Mouse (Mus musculus) mouse embryonic stem cell (cell line): ENCODE measurements at regions not wholly inside any gene's neighbourhood (a gene's known extent, or its start where the extent isn't known, plus 50 kb on each side); places are given as distances from the start of the nearest gene placed in this dataset.

ENCODE experiments used
- in situ Hi-C, 2 experiments: fragments of 300-500 bp; cut with MboI; formaldehyde crosslinking; loops; 1 replicate in 1 of 2; 3 replicates in 1 of 2; pipeline ENCODE4 v1.14.3; 2019 to 2020; ENCODE audit warnings: low sequenced_read_pairs in 2 of 2, low pct_unique_long_range_greater_than_20kb in 1 of 2, mixed read lengths in 1 of 2; ENCODE audit not compliant: unreplicated experiment in 1 of 2

DNA sequence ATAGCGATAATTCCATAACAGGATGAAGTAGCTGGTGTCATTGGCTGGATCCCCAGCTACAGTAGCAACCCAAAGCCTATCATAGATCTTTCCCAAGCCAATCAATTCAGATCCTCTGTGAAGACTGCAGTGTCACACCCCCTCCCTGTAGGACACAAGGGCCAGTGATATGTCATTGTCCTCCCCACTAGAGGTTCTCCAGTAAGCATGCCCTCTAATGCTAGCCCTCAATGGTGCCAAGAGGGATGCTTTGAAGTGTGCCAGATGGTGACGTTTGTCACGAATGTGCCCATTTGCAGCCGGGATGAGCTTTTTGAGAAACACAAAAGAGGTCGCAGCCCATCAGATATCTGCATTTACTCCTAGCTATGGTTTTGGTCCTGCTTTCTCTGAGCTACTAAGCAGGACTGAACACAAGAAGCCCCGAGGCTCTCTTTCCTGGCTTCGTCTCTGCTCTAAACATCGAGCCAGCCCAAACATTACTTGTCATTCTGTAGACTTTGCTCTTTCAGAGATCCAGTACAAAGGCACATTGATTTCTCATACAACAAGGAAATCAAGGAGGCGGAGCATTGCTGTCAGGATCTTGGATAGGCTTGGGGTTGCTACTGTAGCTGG is 214.2 kb downstream of the Gm19410 start:
- in situ Hi-C loops, result no loop called here

DNA sequence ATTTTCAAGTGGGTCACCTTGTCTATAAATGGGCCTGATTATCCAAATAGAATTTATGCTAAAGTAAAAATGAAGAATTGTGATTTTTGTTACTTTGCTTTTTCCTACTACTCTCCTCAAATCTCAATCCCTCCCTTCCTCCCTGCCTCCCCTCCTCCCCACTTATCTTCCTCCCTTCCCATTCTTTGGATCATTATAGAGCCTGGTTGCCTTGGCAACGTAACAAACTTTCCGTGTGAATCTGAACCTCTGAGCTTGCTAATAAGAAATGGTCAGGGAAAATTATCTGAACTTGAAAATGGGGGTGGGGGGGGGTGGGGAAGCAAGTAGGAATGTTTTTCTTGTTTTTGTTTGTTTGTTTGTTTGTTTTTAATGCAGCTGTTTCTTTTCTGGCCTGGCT is 217.5 kb downstream of the Gm19410 start:
- in situ Hi-C loops, result no loop called here

DNA sequence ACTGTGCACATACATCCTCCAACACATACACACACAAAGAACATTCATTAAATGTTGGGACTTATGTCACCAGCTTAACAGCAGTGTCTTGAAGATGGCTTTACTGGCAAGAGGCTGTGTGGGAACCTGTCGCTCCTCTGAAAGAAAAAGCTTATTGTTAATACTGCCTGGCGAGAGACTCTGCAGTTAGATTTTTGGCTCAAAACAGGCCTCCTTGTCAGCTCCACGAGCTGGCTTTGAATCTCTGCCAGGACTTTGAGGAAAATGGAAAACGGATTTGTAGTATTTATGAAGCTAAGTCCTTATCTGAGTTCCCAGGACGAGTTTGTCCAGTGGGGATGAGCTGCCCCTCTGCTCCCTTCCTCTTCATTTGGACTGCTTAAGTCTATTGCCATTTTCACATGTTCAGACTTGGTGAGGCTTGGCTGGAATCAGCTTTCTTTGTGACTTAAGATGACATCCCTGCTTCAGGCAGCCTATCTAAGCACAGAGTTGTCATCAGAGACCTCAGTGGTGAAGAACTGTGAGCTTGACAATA is 219.6 kb downstream of the Gm19410 start:
- in situ Hi-C loops, result no loop called here

GRCm38 (mm10) chr8:35987327-35987726 is 221.7 kb downstream of the Gm19410 start:
- in situ Hi-C loops, result no loop called here

DNA sequence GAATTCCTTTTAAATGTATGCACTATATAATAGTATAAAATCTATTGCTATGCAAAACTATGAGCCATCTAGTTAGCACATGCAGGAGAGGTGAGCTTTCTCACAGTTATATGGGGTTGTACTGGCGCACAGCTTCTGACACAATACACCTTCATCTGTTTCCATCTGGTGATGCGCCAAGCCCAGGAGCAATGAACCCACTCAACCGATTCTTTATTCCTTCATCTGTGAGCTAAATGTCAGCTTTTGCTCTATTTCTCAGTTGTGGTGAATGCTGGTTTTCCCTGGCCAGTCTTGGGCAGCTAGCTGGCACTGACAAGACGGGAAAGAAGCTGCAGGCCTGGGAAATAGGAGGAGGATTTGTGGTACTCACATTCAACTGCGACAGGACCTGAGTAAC is 225.4 kb downstream of the Gm19410 start:
- in situ Hi-C loops, result no loop called here

GRCm38 (mm10) chr8:35991936-35992603 is 226.5 kb downstream of the Gm19410 start:
- in situ Hi-C loops, result no loop called here

DNA sequence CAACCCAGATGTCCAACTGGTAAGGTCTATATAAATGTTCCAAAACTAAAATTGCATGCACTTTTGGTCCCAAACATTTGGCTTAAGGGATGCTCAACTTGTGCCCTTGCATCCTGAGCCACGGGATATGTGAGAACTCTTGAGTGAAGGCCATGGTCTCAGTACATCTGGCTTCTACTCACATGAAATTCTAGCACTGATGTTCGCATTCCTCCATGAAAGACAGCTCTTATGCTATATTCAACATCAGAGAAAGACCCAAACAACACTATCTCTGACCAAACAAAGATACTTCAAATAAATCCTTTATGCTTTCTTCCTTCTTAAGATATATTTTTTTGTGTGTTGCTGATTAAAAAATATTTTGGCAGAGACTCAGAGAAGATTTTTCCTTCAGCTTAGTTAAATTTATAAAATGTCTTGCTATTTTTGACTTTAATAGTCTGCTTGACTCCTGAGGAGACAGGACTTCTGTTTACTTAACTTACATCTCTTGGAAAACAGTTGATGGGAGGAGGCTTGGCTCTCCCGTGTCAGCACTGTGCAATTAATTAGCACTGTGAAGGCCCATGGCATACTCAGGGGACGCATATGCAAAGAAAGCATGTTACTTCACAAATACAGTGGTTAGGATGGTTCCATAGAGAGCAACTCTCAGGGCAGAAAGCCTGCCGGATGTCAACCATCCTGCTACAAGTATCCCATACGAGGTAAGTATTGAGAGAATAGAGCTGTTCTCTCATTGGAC is 230.9 kb downstream of the Gm19410 start:
- in situ Hi-C loops, result no loop called here

DNA sequence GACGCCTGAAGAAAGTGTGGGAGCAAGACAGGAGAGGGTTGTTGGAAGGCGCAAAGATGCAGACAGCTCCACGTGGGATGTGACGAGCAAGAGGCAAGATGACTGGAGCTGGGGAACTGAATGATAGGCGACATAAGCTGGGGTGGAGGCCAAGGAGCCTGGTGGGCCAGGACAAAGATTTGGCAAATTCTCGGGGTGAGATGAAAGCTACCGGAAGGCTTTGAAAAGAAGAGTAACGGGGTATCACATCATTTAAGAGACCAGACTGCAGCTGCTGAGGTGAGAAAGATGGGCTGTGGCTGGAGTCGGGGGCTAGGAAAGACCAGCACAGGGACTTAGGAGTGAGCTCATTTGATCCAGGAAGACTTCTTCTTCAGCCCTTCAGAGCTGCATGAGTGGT is 234.0 kb downstream of the Gm19410 start:
- in situ Hi-C loops, result no loop called here

DNA sequence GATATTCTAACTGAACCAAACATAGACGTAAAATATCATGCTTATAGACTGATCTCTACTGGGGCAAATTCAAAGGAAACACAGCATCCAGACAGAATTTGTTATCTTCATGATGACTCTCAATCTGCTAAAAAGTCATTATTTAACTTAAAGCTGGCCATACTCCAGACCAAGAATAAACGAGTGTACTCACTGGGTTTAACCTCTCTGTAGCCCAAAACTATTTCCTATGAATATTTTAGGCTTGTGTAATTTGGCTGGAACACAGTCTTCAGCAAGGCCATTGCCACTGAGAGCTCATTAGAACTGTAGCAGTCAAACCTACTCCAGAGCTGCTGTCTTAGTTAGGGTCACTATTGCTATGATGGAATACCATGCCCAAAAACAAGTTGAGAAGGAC is 238.8 kb downstream of the Gm19410 start:
- in situ Hi-C loops, result no loop called here

- in situ Hi-C loops, result no loop called here
These were observed 239.9 kb downstream of the Gm19410 start for GRCm38 (mm10) chr8:36005536-36005935.

GRCm38 (mm10) chr8:36007724-36008123 is 242.1 kb downstream of the Gm19410 start:
- in situ Hi-C loops, result no loop called here

DNA sequence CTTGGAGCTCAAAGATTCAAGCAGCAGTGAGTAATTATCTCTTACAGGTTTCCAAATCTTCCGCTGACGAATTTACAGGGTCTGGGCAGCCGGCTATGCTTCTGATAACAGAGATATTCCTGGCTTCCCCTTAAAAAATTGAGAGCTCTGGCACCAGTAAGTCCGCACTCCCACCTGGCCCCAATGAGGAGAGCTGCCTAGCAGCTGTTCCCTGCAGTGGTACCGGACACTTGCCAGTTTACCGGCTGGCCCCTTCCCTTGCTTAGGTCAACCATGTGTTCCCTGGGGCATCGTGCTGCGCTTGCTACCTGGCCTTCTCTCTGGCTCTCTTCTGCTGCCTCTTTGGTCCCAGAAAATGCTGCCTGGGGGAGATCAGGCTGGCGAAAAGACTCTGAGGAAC is 244.0 kb downstream of the Gm19410 start:
- in situ Hi-C loops, result no loop called here

DNA sequence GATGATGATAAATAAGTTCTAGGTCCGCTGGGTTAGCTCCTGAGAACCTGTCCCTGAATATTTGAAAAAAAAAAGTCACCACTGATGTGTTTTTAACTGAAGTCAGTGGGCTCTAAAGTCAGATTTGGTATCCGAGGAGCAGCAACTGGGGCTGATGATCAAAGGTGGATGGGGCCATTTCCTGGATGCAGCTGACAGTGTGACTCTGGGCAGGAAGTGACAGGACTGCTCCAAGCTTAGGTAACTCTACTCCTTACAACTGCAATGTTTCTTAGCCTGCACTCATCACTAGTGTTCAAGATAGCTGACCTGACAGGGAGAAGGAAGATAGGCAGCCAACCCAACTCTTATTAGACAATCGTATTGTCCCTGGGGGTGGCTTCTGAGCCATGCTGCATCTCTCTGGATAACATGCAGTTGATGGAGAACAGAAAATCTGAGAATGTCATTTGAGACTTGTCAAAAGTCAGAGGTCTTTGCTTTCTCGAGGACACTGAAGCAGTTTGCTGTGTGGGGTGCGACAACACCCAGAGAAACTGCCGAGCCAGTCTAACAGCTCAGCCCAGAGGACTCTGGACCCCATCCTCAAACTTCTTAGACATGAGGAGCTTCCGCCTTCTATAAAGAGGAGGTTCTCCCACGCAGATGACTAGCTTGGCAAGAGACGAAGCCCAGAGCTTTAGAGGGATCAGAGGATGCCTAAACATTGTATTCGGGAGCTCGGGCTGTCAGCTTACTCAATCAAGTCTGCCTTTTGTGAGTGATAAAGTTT is 245.0 kb downstream of the Gm19410 start:
- in situ Hi-C loops, result loop anchor here in 1 of 2 experiments (10.0 kb wide), 1 partner anchor 174 kb away; no protein-coding TSS in a partner anchor

DNA sequence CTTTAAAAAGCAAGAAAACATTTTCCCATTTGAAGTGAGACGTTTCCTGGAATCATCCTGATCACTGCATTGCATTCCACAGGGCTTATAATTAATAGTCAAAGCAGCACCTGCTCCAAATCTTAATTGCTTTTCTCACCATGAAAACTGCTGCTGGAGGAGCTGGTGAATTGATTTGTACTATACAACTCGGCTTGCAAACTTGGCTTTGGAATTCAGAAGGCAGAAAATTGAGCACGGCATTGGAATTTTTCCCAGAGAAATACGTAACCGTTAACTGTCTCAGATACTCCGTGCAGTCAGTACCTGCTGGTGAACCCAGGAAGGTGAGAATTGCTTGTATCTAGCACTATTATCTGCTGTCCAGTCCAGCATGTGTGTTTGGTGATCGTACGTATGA is 249.3 kb downstream of the Gm19410 start:
- in situ Hi-C loops, result loop anchor here in 1 of 2 experiments (10.0 kb wide), 1 partner anchor 170 kb away; no protein-coding TSS in a partner anchor

DNA sequence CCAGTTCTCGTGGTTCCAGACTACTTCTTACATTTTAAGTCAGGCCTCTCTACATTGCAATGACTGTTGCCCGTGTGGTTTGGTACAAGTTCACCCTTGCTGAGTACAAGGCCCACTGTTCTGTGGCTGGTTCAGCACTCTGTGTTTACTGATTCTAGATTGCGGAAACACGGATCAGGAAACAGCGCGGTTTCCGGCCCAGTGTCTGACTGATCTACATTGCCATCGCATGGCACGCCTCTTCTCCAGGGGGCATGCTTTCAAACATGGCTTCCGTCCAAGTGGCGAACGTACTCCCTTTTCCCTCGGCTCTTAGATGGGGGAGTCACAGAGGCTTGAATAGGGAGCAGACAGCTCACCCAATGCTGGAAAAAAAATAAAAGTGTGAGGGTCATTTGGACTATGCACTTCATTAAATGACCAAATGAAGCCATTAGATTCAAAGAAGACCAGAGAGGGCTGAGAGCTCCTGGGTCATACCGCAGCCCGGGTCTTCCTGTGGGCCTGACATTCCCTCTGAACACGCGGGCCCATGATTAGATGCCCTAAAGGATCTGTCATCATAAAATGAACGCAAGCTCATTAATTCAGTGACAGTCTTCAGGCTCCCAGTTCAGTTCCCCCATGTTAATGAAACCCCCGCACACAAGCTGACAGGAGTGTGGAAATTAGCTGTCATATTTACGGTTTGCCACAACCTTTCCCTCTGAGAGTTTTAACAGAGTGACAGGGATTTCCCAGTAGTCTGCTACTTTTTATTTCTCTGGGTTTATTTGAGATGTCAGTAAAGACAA is 250.9 kb downstream of the Gm19410 start:
- in situ Hi-C loops, result loop anchor here in 1 of 2 experiments (10.0 kb wide), 1 partner anchor 168 kb away; no protein-coding TSS in a partner anchor

GRCm38 (mm10) chr8:36018993-36019753 is 253.6 kb downstream of the Gm19410 start:
- in situ Hi-C loops, result loop anchor here in 1 of 2 experiments (10.0 kb wide), 1 partner anchor 166 kb away; no protein-coding TSS in a partner anchor

GRCm38 (mm10) chr8:36019895-36020294 is 254.3 kb downstream of the Gm19410 start:
- in situ Hi-C loops, result loop anchor here in 1 of 2 experiments (10.0 kb wide), 1 partner anchor 165 kb away; no protein-coding TSS in a partner anchor
